Mouse (Mus musculus) adrenal gland, postnatal 25 days (tissue): Measurements from ENCODE around the gene Chst8. TPM values are rescaled to one million over a fixed set of nuclear protein-coding genes. Genes with fewer than 3 reads are reported as not detected.

Source experiments
- DNase-seq: peaks from one replicate; pipeline ENCODE4 v3.0.0; 2021; ENCODE audit warnings: mixed read lengths
- total RNA-seq: library from RNA; stranded (reverse); gene quantifications from 2 replicates; pipeline ENCODE4 v1.2.3, GENCODE M21; 2021

The Chst8 gene
- total RNA-seq, 1 experiment from 2014 or later: 6.7 TPM

DNA sequence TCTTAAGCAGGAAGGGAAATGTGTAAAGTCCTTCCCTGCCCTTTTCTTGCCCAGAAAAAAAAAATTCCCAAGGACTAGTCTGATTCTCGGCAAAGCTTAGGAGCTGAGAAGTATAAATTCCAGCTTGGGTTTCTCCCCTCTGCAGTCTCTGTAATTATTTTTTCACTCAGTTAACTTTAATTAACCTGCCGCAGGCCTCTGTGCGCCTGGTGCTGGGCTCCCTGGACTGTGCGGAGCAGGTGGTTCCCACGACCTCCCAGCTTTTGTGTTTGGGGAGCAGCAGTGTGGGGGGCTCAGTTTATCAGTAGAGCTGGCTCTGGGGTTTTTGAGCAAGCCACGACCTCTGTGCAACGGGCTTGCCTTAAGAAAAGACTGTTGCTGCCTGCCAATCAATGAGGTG is 62.2 kb downstream of the Chst8 start:
- DNase-seq: no peak

DNA sequence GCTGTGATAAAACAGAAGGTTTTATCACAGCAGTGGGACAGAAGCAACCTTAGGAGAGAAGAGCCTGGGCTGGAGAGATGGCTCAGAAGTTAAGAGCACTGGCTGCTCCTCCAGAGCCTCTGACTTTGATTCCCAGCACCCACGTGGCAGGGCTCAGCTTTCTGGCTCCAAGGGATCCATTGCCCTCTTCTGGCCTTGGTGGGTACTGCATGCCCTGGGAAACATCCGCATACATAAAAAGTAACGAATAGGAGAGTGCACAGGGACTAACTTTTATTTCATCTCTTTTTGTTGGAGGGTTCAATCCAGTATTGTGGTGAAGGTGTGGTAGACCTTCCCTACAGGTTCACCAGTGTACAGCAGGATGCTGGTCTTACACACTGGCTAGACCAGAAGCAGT is 62.8 kb downstream of the Chst8 start:
- DNase-seq: no peak

- DNase-seq: no peak
Measured at GRCm38 (mm10) chr7:34748501-34748900, 64.0 kb downstream of the Chst8 start.

GRCm38 (mm10) chr7:34747661-34748060 is 64.8 kb downstream of the Chst8 start:
- DNase-seq: no peak

DNA sequence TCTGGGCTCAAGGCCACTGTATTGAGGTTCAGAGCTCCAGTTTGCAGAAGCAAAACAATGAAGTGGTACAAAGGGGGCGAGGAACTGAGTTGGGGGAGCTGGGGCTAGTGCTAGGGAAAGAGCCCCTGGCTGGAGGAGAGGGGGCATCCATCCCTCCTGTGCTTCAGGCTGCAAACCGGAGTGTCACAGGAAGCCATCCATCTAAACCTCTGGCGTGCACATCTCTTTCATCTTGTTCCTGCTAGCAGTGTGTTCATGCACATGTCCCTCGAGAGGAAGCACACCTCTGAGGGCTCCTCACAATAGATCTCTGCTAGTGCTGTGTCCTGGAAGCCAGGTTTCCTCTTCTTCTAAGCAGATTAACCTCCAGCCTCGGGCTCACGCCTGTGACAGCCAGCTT is 65.9 kb downstream of the Chst8 start:
- no peak for DNase-seq

GRCm38 (mm10) chr7:34746165-34746564 is 66.3 kb downstream of the Chst8 start:
- DNase-seq: peak; percentile 53

GRCm38 (mm10) chr7:34745426-34745825 is 67.1 kb downstream of the Chst8 start:
- no peak for DNase-seq

- DNase-seq: no peak
Measured at GRCm38 (mm10) chr7:34744994-34745393, 67.5 kb downstream of the Chst8 start.

DNA sequence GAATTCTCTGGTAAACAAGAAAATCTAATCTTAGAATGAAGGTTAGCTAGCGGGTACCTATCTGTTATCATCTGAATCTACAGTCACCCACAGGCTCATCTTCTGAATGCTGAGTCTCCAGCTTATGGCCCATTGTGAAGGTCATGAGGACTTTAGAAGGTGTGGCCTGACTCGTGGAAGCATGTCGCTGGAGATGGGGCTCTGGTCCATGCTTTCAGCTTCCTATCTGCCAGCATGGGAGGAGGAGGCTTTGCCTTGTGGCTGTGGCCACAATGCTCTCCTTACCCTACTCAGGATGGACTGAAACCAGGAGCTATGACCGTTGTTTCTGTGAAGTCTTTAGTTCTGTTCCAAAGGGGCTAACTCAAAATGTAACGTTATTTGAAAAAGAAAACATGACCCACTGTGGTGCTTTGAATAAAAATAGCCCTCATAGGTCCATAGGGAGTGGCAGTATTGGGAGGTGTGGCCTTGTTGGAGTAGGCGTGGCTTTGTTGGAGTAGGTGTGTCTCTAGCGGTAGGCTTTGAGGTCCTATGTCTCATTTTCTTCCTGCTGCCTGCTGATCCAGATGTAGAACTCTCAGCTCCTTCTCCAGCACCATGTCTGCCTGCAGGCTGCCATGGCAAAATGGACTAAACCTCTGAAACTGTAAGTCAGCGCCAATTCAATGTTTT is 69.0 kb downstream of the Chst8 start:
- no peak for DNase-seq

- no peak for DNase-seq
Measured at GRCm38 (mm10) chr7:34739371-34739770, 73.1 kb downstream of the Chst8 start.

DNA sequence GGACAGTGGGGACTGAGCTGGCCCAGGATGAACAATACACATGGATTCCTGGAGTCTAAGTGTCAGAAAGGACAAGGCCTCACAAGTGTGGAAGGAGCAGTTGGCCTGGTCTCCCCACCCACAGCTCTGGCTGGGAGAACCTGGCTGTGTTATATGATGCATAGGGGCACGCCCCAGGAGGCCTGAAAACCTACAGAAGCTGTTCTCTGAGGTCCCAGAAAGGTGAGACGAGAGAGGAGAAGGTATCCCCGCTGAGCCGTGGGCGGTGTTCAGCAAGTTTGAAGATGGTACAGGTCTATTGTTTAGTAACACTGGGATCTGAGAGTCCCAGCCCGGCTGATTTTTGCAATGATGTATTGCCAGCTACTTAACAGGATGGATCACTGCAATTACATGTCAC is 75.3 kb downstream of the Chst8 start:
- no peak for DNase-seq

- DNase-seq: no peak
Measured at GRCm38 (mm10) chr7:34734348-34734747, 78.2 kb downstream of the Chst8 start.

DNA sequence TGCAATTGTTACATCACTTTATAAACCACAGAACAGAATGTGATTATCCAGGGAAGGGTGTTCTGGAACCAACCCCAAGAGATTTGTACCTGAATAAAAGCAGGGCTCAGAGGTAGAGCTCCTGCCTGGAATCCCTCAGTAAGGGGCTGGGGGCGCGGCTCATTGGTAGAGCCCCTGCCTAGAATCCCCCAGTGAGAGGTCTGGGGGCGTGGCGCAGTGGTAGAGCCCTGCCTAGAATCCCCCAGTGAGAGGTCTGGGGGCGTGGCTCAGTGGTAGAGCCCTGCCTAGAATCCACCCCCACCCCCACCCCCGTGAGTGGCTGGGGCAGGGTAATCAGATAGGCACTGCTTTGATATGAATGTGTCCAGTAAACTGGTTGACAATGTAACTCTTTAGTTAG is 83.6 kb downstream of the Chst8 start:
- no peak for DNase-seq

GRCm38 (mm10) chr7:34725206-34725605 is 87.3 kb downstream of the Chst8 start:
- no peak for DNase-seq

DNA sequence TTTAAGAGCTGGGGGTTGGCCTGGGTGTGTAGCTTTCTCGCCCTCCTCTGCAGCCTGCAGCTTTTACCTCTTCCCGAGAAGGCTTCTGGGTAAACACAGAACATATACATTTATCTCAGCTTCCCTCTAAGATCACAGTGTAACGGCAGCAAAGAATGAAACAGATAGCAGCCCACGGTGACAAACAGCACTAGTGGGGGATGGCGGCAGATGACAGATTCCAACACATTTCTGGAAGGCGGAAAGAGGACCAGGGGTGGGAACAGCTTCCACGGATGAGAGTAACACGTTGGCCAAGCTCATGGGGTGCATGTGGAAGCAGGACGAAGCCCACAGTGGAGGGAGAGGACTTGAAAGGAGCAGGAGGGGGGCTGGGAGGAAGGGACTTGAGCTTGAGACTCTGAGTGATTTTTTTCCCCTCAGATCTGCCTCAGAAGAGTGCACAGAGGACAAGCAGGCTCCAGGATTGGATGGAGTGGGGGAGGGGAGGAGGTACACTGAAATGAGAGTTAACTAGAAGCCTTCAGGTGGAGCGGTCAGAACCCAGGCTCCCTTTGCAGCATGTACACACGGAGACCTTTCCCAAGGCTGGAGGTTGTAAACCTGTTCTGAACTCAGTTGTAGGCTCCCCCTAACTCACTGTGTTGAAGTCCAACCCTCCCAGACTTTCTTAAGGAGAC is 89.8 kb downstream of the Chst8 start:
- no peak for DNase-seq

GRCm38 (mm10) chr7:34722151-34722550 is 90.4 kb downstream of the Chst8 start:
- no peak for DNase-seq

GRCm38 (mm10) chr7:34721650-34722048 is 90.9 kb downstream of the Chst8 start:
- no peak for DNase-seq

DNA sequence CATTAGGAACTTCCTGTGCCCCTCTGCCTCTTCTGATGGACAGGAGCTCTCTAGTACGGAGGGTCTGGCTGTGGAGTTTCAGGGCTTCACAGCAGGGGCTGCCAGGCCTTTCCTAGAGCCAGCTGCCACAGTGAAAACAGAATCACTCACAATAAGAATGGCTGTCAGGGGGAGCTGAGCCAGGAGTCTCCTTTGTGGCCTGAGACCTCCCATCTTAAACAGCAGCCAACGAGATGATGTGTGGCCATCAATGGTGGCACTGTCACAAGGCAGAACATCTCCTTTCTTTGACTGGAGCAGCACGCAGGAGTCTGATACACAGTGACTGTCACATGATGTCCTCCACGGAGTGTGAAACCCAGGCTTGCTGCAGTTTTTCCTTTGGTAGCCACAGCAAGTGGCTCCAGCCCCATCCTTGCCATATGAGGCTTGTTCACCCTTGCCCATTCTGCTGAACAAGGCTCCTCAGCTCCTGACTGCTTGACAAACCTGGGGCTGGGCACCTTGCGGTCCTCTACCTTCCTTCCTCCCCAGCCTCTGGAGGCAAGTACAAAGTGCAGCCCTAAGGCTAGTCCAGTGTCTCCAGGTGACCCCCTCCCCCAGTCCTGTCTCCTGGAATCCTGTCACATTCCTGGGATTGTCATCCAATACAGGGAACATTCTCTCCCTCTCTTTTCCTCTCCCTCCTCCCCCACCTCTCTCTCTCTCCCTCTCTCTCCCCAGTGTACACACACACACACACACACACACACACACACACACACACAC is 91.4 kb downstream of the Chst8 start:
- no peak for DNase-seq

GRCm38 (mm10) chr7:34719599-34719998 is 92.9 kb downstream of the Chst8 start:
- DNase-seq: peak; percentile 71

GRCm38 (mm10) chr7:34718651-34719050 is 93.9 kb downstream of the Chst8 start:
- peak; percentile 15 for DNase-seq

DNA sequence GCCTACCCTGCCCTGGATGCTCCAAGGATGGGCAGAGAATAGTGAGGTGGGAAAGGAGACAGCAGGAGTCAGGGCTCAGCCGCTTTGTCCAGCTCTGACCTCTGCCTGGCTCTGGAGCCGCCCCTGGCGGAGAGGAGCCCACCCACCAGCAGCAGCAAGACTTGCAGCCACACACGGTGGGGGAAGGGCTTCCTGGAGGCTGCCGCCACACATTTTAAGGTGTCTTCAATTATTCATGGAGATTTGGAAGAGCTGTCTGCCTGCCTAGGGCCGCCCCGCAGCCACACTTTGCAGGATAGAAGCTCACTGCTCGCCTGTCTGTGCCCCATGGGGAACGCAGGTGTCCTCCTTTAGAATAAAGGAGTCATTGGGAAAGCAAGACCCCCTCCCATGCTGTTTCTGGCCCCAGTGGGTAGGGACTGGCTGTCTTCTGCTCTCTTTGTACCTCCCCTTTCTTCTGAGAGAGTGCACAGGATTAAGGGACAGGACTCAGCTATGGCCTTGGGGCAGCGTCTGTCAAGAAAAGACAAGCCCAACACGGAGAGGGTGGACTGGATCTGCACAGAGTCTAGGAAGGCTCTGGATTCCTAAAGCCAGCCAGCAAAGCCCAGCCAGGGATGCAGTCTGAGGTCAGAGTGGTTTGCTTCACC is 95.2 kb downstream of the Chst8 start:
- DNase-seq: no peak

- no peak for DNase-seq
Measured at GRCm38 (mm10) chr7:34714848-34715460, 97.6 kb downstream of the Chst8 start.
